Mouse (Mus musculus) left cerebral cortex, postnatal 25 days (tissue): ENCODE results near the gene Tifa. TPM values are rescaled to one million over a fixed set of nuclear protein-coding genes. Genes with fewer than 3 reads are reported as not detected.
"Not testable (repeated sequence)": the region's sequence is repeated elsewhere in the genome, so short reads cannot be mapped to it uniquely, and the experiment has no call there.

Experiments used
- DNase-seq, 2 experiments: peaks; one replicate each; pipeline ENCODE4 v3.0.0; 2022; ENCODE audit warnings: low spot score in 2 of 2, mixed read lengths in 1 of 2
- intact Hi-C: fragments of 180-260 bp; cut with DNase I; formaldehyde crosslinking; loops from one replicate; pipeline ENCODE4 v1.15.1; 2025
- total RNA-seq, 2 experiments: library from RNA; stranded (reverse); gene quantifications; 2 replicates each; pipeline ENCODE4 v1.2.3; 2021

Gene Tifa
- total RNA-seq, 2 experiments from 2014 or later = 5.5 to 6.0 TPM

- DNase-seq = no peak
- intact Hi-C loops = no loop called here
Measured at GRCm38 (mm10) chr3:127780921-127781320, 8.7 kb upstream of the Tifa start.

- no peak for DNase-seq
- intact Hi-C loops = no loop called here
Measured at GRCm38 (mm10) chr3:127782921-127783320, 6.7 kb upstream of the Tifa start.

- intact Hi-C loops = not testable (repeated sequence)
Measured at GRCm38 (mm10) chr3:127783680-127784079, 5.9 kb upstream of the Tifa start.

GRCm38 (mm10) chr3:127787032-127787431 lies 2.6 kb upstream of the Tifa start:
- intact Hi-C loops = no loop called here
- no peak for DNase-seq

More at GRCm38 (mm10) chr3:127783680-127784079, 5.9 kb upstream of the Tifa start:
- not testable (repeated sequence) for DNase-seq

GRCm38 (mm10) chr3:127788038-127788437 lies 1.6 kb upstream of the Tifa start:
- intact Hi-C loops = no loop called here
- no peak for DNase-seq

GRCm38 (mm10) chr3:127788919-127789318 lies 686 bp upstream of the Tifa start:
- DNase-seq = no peak
- intact Hi-C loops = no loop called here

- intact Hi-C loops = no loop called here
- DNase-seq = no peak
Measured at GRCm38 (mm10) chr3:127790234-127791055, 840 bp downstream of the Tifa start.

GRCm38 (mm10) chr3:127791056-127791483 lies 1.5 kb downstream of the Tifa start:
- intact Hi-C loops = no loop called here
- DNase-seq = no peak

- DNase-seq = no peak
- intact Hi-C loops = no loop called here
Measured at GRCm38 (mm10) chr3:127791595-127792561, 2.3 kb downstream of the Tifa start.

- intact Hi-C loops = no loop called here
- DNase-seq = no peak
Measured at GRCm38 (mm10) chr3:127793022-127793421, 3.4 kb downstream of the Tifa start.

- DNase-seq = no peak
- intact Hi-C loops = no loop called here
Measured at GRCm38 (mm10) chr3:127795762-127796161, 6.2 kb downstream of the Tifa start.

- DNase-seq = no peak
- intact Hi-C loops = no loop called here
Measured at GRCm38 (mm10) chr3:127796271-127796670, 6.7 kb downstream of the Tifa start.

GRCm38 (mm10) chr3:127801162-127801561 lies 11.6 kb downstream of the Tifa start:
- intact Hi-C loops = no loop called here
- DNase-seq = no peak

- DNase-seq = peak in 1 of 2 experiments; percentile 64
- intact Hi-C loops = no loop called here
Measured at GRCm38 (mm10) chr3:127802814-127803213, 13.2 kb downstream of the Tifa start.

GRCm38 (mm10) chr3:127804439-127804838 lies 14.8 kb downstream of the Tifa start:
- DNase-seq = no peak
- intact Hi-C loops = no loop called here

GRCm38 (mm10) chr3:127805071-127805470 lies 15.5 kb downstream of the Tifa start:
- intact Hi-C loops = no loop called here
- DNase-seq = no peak

GRCm38 (mm10) chr3:127805991-127806390 lies 16.4 kb downstream of the Tifa start:
- intact Hi-C loops = no loop called here
- no peak for DNase-seq

- DNase-seq = no peak
- intact Hi-C loops = no loop called here
Measured at GRCm38 (mm10) chr3:127807846-127808245, 18.2 kb downstream of the Tifa start.

GRCm38 (mm10) chr3:127809103-127809502 lies 19.5 kb downstream of the Tifa start:
- intact Hi-C loops = no loop called here

GRCm38 (mm10) chr3:127817120-127817683 lies 27.6 kb downstream of the Tifa start:
- intact Hi-C loops = no loop called here
- DNase-seq = peak in 1 of 2 experiments; percentile 22

More at GRCm38 (mm10) chr3:127809103-127809502, 19.5 kb downstream of the Tifa start:
- no peak for DNase-seq
